ENCODE assay signal across 23 mouse cellular contexts in genomic region chr7:134226231-134226630, GRCm38 (mm10).
"Had no signal": no experiment of that assay in that cellular context is flagged by ENCODE, and none has a peak within 500 bp of the region (broad histone marks: within the 10 kb centered on the region; RNA-seq: fewer than 3 reads in every experiment).

No protein-coding gene starts in this region.

- H3K9me3 ChIP-seq: heart, embryonic 12.5 days; hindbrain, embryonic 12.5 days; kidney, embryonic 15.5 days; limb, embryonic 10.5 days; limb, embryonic 12.5 days; liver, embryonic 13.5 days had no signal

- H3K4me1 ChIP-seq: liver, embryonic 13.5 days had no signal

- DNase-seq: forebrain, postnatal 0 days; gastrocnemius, postnatal 14 days; gastrocnemius, postnatal 36 days; heart, adult 18-20 months; heart, postnatal 10 days; heart, postnatal 36 days; kidney, adult 11 months; kidney, adult 2 months; kidney, adult 9 months; kidney, postnatal 14 days; kidney, postnatal 36 days; layer of hippocampus, adult 9-11 months; liver; liver, embryonic 13.5 days had no signal

- H3K36me3 ChIP-seq: heart, embryonic 12.5 days; hindbrain, embryonic 12.5 days; kidney, embryonic 15.5 days; limb, embryonic 10.5 days; limb, embryonic 12.5 days; liver, embryonic 13.5 days had no signal

- H3K4me2 ChIP-seq: liver, embryonic 13.5 days had no signal

- ATAC-seq: forebrain, postnatal 0 days; hindbrain, embryonic 16.5 days; intestine, embryonic 16.5 days had no signal

- H3K9ac ChIP-seq: forebrain, postnatal 0 days; kidney, embryonic 15.5 days; limb, embryonic 12.5 days; liver, embryonic 13.5 days had no signal

- H3K27ac ChIP-seq: hindbrain, embryonic 12.5 days; kidney, postnatal 0 days; left cerebral cortex, adult 2 months; liver, embryonic 13.5 days had no signal

- H3K4me3 ChIP-seq: left cerebral cortex, adult 2 months; liver, embryonic 13.5 days had no signal
